Mouse (Mus musculus): Measurements from ENCODE around the gene Cdv3. TPM values are rescaled to one million over a fixed set of nuclear protein-coding genes. Genes with fewer than 3 reads are reported as not detected.
A peak's percentile ranks its signal among the peaks of the same experiment; 100 is the strongest.
"Not testable (repeated sequence)": the region's sequence is repeated elsewhere in the genome, so short reads cannot be mapped to it uniquely, and the experiment has no call there.

Gene Cdv3
- total RNA-seq, 2 experiments from 2014 or later: 77.9 to 79.0 TPM

DNA sequence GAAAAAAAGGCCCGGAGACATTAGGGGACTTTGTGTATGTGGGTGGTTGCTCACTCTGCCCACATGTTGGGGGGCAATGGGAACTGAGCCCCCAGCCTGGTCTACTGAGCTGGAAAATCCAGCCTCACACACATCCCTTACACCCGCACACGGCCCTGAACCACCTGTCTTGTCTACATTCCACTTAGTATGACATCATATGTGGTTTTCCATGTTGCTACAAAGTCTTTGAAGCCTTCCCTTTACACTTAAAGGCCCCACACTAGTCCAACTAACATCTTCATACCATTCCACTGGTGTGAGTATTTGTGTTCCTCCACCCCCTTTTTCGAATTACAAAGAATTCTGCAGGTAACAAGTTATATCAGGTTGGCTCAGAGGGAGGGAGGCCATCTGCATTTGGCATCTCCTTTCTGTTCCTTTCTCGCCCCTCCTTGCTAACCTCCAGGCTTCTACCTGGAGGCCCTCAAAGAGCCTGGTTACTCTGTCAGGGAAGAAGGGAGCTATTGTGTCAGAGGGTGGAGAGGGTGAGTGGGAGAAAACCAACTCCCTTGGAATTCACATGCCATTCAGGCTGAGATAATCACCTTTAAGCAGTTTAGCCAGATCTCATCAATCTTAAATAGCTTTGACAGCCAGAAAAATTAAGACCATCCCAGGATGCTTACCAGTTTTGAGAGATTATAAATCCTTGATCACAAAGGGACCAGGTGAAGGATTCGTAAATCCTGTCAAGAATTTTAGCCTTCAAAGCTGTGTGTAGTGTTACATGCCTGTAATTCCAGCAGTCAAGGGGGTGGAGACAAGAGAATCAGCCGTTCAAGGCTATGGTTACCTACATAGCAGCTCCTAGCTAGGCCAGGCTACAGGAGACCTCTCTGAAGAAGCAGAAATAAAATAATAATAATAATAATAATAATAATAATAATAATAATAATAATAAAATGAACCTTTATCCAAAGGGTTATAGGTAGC is 11.0 kb upstream of the Cdv3 start:
- intact Hi-C loops (cut with DNase I): no loop called here
- DNase-seq (ENCODE audit: low spot score in 2 of 2): no peak

DNA sequence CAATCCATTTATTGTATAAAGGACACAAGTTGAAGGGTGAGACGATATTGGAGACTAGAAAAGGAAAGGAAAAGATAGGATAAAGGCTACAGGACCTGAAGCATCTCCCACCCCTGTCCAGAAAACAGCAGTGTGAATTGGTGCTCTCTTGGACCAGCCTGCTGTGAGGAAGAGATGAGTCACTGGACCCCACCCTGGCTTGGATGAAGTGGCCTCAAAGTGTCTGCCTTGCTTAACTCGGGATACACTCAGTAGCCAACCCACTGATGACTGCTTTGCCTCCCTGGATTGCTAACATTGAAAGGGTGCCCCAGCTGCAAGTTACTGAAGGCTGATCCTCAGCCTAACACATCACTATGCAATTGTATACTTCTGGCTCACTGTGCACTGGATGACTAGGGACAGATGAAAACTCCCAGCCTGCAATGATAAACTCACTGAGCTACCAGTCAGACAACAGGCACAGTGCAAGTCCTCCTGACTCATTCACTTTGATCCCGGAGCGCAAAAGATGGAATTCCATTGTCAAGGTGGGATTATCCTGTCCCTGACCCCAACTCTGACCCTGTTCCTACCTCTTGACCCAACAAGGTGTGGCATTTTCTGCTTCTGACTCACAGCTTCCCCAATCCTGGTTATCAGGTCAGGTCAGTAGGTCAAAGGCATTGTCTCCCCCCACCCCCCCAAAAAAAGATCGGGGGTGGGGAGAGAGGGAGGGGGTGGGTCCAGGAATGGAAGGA is 6.8 kb upstream of the Cdv3 start:
- no peak for DNase-seq (ENCODE audit: low spot score in 2 of 2)

DNA sequence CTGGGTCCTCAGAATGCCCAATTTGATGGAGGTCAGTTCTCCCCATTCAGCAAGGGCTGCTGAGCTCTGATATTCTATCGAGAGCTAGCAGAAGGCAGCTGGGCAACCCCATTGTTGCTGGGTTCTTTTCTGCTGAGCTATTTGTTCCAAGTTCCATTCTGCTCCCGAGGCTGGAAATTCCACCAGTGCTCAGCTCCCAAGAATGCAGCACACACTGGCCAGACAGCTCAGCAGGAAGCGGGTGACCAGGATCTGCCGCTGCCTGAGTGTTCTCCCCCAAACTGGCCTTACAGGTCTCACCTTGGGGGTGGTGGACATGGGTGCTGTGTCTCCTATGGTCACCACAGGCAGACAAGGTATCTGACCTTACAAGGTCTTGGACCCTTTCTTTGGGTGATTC is 4.3 kb upstream of the Cdv3 start:
- DNase-seq (ENCODE audit: low spot score in 2 of 2): no peak
- intact Hi-C loops (cut with DNase I): loop anchor here (5.0 kb wide), 1 partner anchor 57 kb away; no protein-coding TSS in a partner anchor

More for the DNA sequence above, 6.8 kb upstream of the Cdv3 start:
- intact Hi-C loops (cut with DNase I): loop anchor here (5.0 kb wide), 1 partner anchor 55 kb away; no protein-coding TSS in a partner anchor

DNA sequence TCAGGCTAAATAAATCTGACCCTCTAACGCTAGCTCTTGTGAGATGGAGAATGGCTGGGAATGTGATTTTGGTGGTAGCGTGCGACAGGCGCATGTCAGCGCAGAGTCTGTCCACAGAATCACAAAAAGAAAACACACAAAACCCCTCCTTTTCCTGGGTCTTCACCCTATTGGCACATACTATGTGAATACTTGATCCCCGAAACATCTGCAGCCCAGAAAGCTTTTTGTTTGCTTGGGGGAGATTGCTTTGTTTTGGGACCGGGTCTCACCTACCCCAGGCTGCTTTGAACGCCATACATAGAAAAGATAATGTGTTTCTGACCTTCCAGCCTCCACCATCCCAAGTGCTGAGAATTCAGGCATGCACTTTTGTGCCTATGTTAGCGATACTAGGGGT is 716 bp upstream of the Cdv3 start:
- DNase-seq (ENCODE audit: low spot score in 2 of 2): no peak

DNA sequence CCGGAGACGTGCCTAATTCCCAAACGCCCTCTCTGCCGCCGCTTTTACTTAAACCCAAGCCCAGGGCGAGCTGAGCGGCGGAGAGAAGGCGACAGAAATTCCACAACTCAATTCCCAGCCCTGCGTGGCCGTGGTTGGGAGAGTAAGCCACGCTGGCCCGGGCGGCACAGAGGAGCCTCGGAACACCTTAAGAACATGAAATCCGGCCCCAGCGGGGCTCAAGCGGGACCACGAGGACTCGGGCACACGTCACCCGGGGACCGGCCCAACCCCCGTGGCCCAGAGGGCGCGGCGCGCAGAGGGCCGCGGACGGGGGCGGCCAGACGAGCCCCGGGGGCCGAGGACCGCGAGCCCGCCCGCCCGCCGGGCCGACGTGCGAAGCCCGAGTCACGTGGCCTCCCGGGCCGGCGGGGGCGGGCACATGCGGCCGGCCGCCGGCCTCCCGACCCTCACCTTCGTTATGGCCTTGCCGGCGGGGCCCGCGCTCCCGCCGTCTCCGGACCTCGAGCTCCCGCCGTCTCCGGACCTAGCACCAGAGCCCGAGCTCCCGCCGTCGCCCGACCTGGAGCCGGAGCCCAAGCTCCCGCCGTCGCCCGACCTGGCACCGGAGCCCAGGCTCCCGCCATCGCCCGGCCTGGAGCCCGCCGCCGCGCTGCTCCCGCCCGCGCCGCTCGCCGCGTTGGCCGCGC is 895 bp downstream of the Cdv3 start:
- peak; percentile 34 to 51 for DNase-seq (ENCODE audit: low spot score in 2 of 2)
- intact Hi-C loops (cut with DNase I): no loop called here

More for the DNA sequence above, 716 bp upstream of the Cdv3 start:
- intact Hi-C loops (cut with DNase I): no loop called here

DNA sequence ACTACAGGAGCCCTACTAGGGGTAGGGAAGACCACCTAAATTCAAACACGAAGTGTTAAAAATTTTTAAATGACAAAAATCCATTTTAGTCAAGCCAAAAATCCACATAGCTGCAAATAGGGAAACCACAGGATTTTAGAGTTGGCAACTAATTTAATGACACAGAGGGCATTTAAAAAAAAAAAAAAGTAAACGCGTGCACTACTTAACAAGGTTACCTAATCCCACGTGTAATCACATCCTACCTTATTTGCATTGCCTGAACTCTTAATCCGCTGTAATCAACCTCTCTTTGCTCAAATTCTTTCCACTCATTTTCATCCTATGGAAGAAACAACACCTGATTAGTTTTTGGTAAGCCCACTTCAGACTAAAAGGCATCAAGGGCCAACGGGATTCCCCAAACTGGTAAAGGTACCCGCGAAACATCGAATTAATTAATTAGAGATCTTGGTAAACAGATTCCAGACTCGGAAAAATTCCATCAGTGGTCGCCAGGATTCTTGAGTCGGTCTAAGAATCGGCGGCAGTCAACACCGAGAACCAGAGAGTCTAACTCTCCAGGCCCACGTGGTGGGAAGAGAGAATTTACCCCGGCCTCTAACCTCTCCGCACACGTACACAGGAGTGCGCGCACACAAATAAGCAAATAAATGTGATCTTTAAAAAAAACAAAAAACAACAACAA is 1.8 kb downstream of the Cdv3 start:
- peak; percentile 9 to 14 for DNase-seq (ENCODE audit: low spot score in 2 of 2)
- intact Hi-C loops (cut with DNase I): no loop called here

DNA sequence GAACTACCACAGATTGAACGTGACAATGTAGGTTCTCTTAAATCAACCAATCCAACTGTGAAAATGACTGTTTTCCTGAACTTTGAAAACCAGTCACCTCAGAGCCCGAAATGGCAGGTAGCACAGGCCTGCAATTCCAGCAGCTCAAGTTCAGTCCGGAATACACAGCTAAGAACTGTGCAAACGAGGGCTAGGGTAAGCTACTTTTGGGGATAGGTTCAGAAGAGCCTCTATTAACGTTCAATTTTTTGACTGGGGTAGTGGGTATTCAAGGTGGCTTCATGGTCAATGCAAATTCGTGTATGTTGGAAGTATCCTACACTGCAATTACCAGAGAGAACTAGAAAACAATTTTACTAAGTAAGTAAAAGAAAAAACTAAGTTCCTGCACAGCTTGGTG is 2.6 kb downstream of the Cdv3 start:
- intact Hi-C loops (cut with DNase I): no loop called here
- DNase-seq (ENCODE audit: low spot score in 2 of 2): no peak

DNA sequence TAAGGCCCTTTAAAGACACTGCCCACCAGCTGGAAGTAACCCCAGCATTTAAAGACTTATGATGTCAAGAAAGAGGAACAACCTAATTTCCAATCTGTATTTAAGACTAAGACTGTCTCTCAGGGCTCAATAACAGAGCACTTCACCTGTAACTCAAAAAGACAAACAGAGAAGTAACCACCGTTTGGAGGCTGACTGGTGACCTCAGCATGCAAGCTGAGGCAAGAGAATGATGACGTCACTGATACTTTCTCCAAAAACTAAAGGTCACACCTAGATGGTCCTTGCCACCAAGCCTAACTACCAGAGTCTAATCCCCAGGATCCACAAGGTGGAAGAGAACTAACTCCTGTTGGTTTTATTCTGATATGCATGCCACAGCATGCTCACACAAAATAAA is 5.0 kb downstream of the Cdv3 start:
- intact Hi-C loops (cut with DNase I): no loop called here
- DNase-seq (ENCODE audit: low spot score in 2 of 2): no peak

DNA sequence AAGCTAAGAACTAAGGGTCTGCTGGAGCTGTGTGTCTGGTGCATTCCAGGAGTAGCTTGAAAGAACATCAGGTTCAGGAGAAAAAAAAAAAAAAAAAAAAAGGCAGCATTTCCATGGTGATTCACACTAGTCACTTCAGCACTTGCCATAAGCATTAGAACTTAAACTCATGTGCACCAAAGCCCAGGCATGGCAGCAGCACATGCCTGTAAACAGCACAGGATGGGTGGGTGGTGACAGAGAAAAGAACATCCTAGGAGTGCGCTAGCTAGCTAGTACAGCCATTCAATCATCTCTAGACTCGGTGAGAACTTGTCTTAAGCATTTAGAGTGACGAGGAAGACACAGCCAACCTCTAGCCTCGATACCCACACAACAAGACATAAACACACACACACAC is 7.1 kb downstream of the Cdv3 start:
- DNase-seq (ENCODE audit: low spot score in 2 of 2): peak in 1 of 2 experiments; percentile 23
- intact Hi-C loops (cut with DNase I): no loop called here

DNA sequence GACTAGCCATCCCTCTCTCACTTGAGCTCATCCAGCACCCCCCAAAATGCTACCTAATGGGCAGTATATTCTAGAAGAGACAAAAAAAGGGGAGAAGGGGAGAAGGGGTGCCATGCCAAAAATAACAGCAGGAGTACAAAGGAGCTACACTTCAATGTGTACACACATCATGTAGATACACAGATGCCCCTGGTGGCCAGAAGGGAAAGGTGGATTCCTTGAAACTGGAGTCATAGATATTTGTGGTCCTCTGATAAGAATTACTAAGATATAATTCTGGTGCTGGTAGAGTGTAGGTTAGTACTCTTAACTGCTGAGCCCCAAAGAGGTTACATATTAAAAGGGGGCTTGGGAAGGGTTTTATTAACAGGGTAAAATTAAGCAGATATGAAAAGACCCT is 7.7 kb downstream of the Cdv3 start:
- no peak for DNase-seq (ENCODE audit: low spot score in 2 of 2)
- intact Hi-C loops (cut with DNase I): no loop called here

DNA sequence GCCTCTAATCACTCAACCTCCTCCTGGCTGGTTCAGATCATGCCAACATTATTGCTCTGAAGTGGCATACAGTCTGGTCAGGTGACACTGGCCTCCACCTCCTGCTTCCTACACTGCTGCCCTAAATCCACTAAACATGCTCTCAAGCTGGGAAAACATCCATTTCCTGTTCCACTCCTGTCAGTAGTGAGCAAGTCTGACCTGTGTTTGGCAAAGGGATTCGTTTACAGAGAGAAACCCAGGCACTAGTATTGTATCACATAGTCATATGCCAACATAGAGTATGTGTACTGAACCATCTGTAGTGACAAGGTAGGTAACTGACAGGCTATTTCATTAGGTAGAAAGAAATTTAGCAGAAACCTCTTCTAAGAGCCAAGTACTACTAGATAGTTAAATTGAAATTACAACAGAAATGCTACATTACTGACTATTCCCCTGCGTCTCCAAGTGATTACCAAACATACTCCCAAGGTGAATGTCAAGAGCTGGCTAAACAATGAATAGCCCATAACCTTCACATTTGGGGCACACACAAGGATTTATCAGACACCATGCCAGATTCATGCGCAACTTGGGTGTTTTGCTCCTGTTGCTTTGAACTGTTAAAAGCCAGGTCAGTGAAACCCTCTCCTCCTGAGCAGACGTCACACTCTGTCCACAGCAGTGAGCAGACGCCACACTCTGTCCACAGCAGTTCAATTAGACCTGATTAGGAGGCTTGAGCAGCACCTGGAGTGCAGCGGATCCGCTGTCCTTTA is 12.0 kb downstream of the Cdv3 start:
- DNase-seq (ENCODE audit: low spot score in 2 of 2); intact Hi-C loops (cut with DNase I): not testable (repeated sequence)

DNA sequence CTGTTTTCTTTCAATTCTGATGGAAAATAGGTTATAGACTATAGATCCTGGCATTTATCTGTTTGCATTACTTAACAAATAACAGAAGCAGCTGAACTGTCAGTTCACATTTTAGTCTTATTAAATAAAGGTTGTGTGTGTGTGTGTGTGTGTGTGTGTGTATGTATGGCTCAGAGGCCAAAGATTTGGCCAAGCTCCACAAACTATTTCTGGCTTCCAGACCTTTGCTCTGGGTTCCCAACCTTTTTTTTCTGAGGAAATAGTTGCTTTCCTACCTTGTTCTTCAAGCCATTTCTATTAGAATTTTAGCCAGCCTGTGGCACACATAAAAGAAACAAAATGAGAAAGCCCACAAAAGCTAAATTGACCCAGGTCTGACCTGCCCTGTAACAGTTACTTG is 16.8 kb downstream of the Cdv3 start:
- intact Hi-C loops (cut with DNase I): no loop called here
- DNase-seq (ENCODE audit: low spot score in 2 of 2): no peak

DNA sequence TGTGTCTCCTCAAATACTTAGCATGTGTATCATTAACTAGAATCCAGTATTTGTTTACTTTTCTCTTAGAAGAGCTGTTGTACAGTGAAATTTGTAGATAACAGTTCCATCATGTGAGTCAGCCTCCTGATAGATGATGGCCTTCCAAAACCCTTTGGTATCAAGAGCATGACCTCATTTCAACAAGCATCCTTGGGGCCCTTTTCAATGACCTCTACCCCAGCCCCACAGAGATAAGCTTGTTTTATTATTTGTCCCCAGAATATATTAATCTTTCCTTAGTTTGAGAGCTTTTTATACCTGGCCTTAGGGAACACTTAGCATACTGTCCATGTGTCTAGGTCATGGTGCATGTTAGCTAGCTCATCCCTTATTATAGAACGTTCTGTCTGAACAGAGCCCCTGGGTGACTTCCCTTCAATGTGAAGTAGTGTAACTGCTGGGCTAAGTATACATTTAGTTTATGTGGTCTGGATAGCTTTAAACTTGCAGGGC is 17.6 kb downstream of the Cdv3 start:
- intact Hi-C loops (cut with DNase I): no loop called here
- DNase-seq (ENCODE audit: low spot score in 2 of 2): no peak

DNA sequence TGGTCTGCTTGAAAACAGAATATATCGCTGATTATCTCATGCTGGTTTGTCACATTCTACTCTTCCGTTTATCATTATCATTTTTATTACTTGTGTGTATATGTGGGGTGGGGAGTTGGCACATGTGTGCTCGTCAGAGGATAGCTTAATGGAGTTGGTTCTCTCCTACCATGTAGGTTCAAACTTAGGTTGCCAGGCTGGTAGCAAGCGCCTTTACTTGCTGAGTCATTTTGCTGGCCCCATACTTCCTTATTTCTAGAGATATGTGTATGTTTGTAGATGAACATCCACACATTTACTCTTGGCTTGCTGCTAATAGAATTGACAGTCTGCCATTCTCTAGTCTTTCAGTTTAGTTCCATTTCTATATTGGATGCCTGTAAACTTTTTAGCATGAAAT is 18.6 kb downstream of the Cdv3 start:
- intact Hi-C loops (cut with DNase I): no loop called here
- no peak for DNase-seq (ENCODE audit: low spot score in 2 of 2)

DNA sequence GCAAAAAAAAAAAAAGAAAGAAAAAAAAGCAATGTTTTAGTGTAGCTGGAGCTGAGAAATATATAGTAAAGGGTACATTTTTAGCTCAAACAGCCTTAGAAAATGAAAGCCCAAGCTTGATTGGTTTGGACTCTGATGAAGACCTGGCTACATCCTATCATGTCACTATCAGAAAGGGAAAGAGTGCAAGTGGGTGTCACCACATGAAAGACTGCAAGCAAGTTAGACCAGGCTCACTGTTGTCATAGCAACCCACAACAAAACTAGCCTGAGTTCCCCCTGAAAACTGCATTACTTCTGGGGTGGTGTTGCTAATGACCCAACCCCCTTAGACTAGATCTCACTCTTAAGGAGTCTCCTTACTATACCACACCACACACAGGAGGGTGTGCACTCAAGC is 28.7 kb downstream of the Cdv3 start:
- intact Hi-C loops (cut with DNase I): no loop called here
- peak in 1 of 2 experiments; percentile 8 for DNase-seq (ENCODE audit: low spot score in 2 of 2)

DNA sequence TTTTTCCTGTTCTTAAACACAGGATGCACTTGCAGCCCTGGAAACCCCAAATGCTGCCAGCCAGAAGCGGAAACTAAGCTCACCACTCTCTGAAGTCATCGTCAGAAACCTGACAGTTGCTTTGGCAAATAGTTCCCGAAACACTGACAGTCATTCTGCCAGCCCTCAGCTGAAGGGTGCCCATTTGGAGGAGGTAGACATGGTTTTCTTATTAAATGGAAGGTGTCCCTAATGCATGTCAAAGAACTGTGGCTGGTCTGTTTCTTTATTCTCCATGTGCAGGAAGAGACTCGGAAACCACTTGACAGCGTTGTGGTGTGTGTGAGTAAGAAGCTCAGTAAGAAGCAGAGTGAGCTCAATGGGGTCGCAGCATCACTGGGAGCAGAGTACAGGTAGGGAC is 33.0 kb downstream of the Cdv3 start:
- DNase-seq (ENCODE audit: low spot score in 2 of 2): no peak
- intact Hi-C loops (cut with DNase I): no loop called here

DNA sequence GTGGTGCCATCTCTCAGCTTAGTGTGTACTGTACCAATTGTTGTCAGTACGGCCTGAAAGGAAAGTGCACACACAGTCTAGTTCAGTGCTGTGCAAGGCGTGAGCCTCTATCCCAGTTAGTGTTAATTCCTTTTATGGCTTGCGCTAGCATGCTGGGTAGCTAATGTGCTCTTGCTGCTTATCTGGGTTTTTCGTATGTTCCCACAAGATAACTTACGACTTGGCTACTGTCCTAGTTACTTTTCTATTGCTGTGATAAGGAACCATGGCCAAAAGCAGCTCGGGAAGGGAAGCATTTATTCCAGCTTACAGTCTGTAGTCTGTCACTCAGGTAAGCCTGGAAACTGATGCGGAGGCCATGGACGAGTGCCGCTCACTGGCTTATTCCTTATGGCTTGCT is 39.2 kb downstream of the Cdv3 start:
- intact Hi-C loops (cut with DNase I): no loop called here
- no peak for DNase-seq (ENCODE audit: low spot score in 2 of 2)

DNA sequence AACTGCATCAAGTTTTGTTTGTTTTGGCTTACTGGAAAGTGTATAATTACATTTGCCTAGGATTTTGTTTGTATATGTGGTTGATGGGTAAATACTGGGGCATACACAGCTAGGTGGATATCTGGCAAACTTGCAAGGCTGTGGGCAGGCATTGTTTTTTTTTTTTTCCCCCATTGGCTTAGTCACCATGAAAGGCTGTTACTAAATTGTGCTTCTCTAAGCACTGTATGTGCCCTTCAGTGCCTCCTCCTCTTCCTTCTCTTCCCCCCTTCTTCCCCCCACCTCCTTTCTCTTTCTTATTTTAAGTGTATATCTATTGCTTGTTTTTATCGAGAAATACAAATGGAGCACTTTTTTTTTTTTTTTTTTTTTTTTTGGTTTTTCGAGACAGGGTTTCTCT is 41.0 kb downstream of the Cdv3 start:
- no peak for DNase-seq (ENCODE audit: low spot score in 2 of 2)
- intact Hi-C loops (cut with DNase I): no loop called here

DNA sequence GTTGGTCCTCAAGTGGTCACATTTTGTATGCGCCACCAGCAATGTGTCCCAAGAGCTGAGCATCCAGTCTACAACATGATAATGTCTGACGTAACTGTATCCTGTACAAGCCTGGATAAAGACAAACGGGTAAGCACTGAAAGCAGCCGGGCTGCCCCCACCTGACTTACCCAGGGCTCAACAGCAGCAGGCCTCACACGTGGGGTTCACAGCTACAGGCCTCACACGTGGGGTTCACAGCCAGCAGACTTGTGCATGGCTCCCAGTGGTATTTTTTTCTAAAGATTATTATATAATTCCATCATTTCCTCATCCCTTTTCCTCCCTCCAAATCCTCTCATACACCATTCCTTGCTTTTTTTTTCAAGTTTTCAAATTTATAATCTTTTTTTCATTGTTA is 55.8 kb downstream of the Cdv3 start:
- DNase-seq (ENCODE audit: low spot score in 2 of 2): no peak
- intact Hi-C loops (cut with DNase I): no loop called here
